Mouse (Mus musculus) urinary bladder, postnatal 10 days (tissue): ENCODE data around the gene Cdh8.
"Not testable (repeated sequence)": the region's sequence is repeated elsewhere in the genome, so short reads cannot be mapped to it uniquely, and the experiment has no call there.

Source experiments
- DNase-seq: peaks from one replicate; pipeline ENCODE4 v3.0.0; 2022; ENCODE audit warnings: low spot score

Gene Cdh8

GRCm38 (mm10) chr8:99280375-99280774 lies 135.9 kb downstream of the Cdh8 start:
- DNase-seq: no peak

GRCm38 (mm10) chr8:99267133-99267532 lies 149.1 kb downstream of the Cdh8 start:
- DNase-seq: no peak

DNA sequence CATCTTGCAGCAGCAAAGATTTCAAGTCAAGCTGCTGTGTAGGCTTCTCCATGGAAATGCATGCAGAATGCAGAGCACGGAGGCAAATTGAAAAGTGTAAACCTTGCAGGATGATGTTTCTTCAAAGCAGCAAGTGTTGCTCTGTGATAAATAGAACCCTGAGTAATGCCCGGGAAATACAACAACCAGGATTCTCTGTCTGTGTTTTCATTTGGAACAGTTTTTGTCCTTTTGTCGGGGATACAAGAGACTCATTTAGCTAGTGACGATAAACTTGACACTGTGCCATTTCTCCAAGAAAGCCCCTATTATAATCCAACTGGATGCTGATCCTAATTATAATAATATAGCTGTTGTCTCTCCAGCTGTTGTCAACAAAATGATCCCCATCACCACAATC lies 181.9 kb downstream of the Cdh8 start:
- no peak for DNase-seq

GRCm38 (mm10) chr8:99223697-99224096 lies 192.6 kb downstream of the Cdh8 start:
- no peak for DNase-seq

GRCm38 (mm10) chr8:99205194-99205593 lies 211.1 kb downstream of the Cdh8 start:
- no peak for DNase-seq

- DNase-seq: no peak
Observed at GRCm38 (mm10) chr8:99190643-99191042, 225.6 kb downstream of the Cdh8 start.

- DNase-seq: no peak
Observed at GRCm38 (mm10) chr8:99186879-99187278, 229.4 kb downstream of the Cdh8 start.

- DNase-seq: no peak
Observed at GRCm38 (mm10) chr8:99184186-99184585, 232.1 kb downstream of the Cdh8 start.

- DNase-seq: no peak
Observed at GRCm38 (mm10) chr8:99166966-99167365, 249.3 kb downstream of the Cdh8 start.

DNA sequence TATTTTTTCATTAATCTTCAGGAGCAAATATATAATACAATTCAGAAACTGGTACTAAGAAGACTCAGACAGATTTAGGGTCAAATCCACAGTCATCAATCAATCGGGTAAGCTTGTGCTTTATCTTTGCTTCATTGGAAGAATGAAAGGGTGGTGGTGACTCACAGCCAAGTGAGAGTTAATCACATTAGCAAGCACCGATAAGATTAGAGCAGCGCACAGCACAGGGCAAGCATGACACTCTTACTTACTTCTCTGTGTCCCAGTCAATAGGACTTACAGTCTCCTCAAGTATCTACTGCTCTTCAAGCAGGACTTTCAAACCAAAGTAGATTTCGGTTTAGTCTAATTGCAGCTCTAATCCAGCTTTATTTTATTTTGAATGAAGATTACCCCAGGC lies 254.6 kb downstream of the Cdh8 start:
- no peak for DNase-seq

DNA sequence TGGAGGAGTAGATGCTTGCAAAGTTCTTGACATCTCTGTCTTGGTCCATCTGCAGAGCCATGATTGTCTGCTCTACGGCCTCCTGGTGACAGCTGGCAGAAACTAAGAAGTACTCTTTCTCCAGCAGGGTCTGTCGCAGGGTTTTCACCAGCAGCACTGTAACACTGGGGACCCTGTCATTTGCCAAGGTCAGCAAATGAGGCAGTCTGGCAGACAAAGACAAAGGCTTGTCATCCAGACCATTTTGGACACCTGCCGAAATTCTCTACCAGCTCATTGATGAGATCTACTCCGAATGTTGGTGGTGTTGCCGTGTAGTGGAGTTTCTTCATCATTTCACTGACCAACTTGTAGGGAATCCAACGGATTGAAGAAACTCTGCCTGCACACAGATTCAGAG lies 270.8 kb downstream of the Cdh8 start:
- DNase-seq: no peak

GRCm38 (mm10) chr8:99144761-99145160 lies 271.5 kb downstream of the Cdh8 start:
- not testable (repeated sequence) for DNase-seq

- no peak for DNase-seq
Observed at GRCm38 (mm10) chr8:99098453-99098852, 317.8 kb downstream of the Cdh8 start.

DNA sequence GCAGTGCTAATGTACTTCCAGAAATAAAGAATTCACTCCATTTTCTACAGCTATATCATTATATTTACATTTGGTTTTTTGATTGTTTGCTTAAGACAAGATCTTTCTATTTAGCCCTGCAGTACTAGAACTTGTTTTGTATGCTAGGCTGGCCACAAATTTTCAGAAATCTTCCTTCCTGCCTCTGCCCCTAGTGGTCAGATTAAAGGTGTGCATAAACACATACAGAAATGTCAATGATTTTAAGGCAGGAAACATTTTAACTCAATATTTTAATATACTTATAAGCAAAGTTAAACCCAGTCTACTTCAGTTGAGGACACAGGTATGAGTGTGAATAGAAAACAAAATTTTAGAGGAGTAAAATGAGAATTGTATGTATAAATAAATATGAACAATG lies 364.9 kb downstream of the Cdh8 start:
- no peak for DNase-seq

DNA sequence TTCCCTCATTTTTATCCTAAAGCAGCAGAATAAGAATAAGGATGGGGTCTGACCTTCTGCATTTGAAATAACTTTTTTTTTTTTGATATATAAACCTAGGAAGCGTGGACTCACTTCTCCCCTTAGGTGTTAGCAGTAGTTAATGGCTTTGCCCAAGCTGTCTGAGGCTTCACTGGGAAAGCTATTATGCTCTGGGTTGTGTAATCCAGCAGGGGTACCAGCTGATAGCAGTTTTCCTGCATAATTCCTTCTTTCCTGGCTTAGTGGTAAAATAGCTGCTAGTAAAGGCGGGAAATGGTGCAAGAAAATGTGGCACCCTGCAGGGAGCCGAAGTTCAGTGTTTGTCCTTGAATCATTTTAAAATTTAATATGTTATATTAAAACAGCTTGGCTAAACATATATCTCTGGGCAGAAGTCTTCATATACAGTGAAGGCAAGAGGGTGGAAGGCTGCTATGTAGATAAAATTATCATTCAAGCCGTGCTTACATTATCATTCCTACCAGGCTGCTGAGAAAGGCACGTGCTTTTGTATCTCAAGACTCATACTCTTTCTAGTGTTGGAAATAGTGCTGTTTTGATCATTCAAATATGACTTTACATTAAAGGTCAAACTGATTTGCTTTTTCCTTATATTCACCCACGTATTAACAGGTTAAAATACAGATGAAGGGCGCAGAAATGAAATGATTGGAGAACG lies 367.5 kb downstream of the Cdh8 start:
- DNase-seq: no peak

DNA sequence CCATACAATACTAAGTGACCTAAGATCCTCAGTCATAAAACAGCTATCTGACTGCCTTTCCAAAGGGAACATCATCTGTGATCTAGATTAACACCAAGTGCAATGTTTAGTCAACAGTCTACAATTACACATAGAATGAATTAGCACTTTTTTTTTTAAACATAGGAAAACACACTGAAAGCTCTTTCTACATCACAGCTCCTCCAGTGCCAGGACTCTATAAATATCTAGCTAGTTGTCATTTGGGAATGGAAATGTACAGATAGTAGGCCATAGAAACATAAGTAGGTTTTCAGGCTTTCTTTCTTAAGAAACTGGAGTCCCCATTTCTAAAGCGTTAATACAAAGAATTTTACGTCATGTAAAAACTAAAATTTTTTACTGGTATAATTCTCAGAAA lies 375.8 kb downstream of the Cdh8 start:
- no peak for DNase-seq

- DNase-seq: no peak
Observed at GRCm38 (mm10) chr8:99031060-99031459, 385.2 kb downstream of the Cdh8 start.
